8 mouse cellular contexts compared by ENCODE assay signal in genomic region chr11:94148931-94149491, GRCm38 (mm10).
DNase-seq lines count a peak whose midpoint lies in the region; ATAC-seq and TF ChIP-seq lines count a peak whose summit lies in the region.

No protein-coding gene starts in this region.

- TF ChIP-seq EP300 in ES-Bruce4 (IDR thresholded peaks at IDR 0.05; ENCODE audit: insufficient read depth, low read depth, low read length): no peak

- no peak for TF ChIP-seq CTCF in ES-Bruce4 (IDR thresholded peaks at IDR 0.05; ENCODE audit: low read depth, low read length)

- peak overlapping the region; percentile 58 for H3K9ac ChIP-seq in ES-Bruce4 (ENCODE audit: low read depth, poor library complexity, severe bottlenecking)
- H3K9ac ChIP-seq in embryonic facial prominence, embryonic 14.5 days (ENCODE audit: low read depth, low read length): peak overlapping the region; percentile 63
- peak overlapping the region; percentile 76 for H3K9ac ChIP-seq in heart, embryonic 14.5 days (ENCODE audit: low read length)

- H3K4me2 ChIP-seq in embryonic facial prominence, embryonic 14.5 days (ENCODE audit: low read depth, low read length): peak overlapping the region; percentile 96
- H3K4me2 ChIP-seq in heart, embryonic 14.5 days (ENCODE audit: low read length): peak overlapping the region; percentile 96

- 0 out of 2 replicates have a peak overlapping the region, but pooled peaks have one; percentile 16 for H3K27ac ChIP-seq in ES-Bruce4 (ENCODE audit: insufficient read depth, low read length)
- H3K27ac ChIP-seq in embryonic facial prominence, embryonic 14.5 days (replicated peaks; ENCODE audit: low read depth, low read length): no peak overlapping the region; the same call in 1 of the 2 replicates
- no peak overlapping the region; a peak in 1 of 4 replicates for H3K27ac ChIP-seq in heart, embryonic 14.5 days (replicated peaks in 1 of 2; ENCODE audit: control insufficient read depth in 1 of 2, insufficient read depth in 1 of 2, low read depth in 2 of 2, low read length in 2 of 2)

- DNase-seq in adrenal gland, postnatal 14 days: peak; percentile 76
- peak; percentile 32 for DNase-seq in embryonic facial prominence, embryonic 14.5 days (ENCODE audit: low spot score)
- DNase-seq in layer of hippocampus, postnatal 36 days: peak; percentile 64 to 68
- DNase-seq in right cerebral cortex, postnatal 4 days: peak; percentile 72

- WGBS in embryonic facial prominence, embryonic 14.5 days: under 1% methylated on average over 44 of the region's 46 CpGs
- under 1% methylated on average over 46 of the region's 46 CpGs for WGBS in heart, embryonic 14.5 days

- H3K4me1 ChIP-seq in ES-Bruce4 (ENCODE audit: control insufficient read depth, insufficient read depth, low read length): peaks cover 20% of the 10 kb centered on the region
- H3K4me1 ChIP-seq in embryonic facial prominence, embryonic 14.5 days (ENCODE audit: control insufficient read depth, insufficient read depth, low read length): peaks cover 7% of the 10 kb centered on the region; the same call in 1 of the 2 replicates
- H3K4me1 ChIP-seq in heart, embryonic 14.5 days (ENCODE audit: control insufficient read depth in 2 of 2, insufficient read depth in 2 of 2, low read length in 2 of 2): peaks cover 6 to 22% of the 10 kb centered on the region in 2 experiments

- no peaks in the 10 kb centered on the region for H3K36me3 ChIP-seq in ES-Bruce4 (ENCODE audit: control insufficient read depth, insufficient read depth, low read length, poor library complexity, severe bottlenecking)
- no peaks in the 10 kb centered on the region for H3K36me3 ChIP-seq in embryonic facial prominence, embryonic 14.5 days (ENCODE audit: control insufficient read depth, insufficient read depth, low read length)
- no peaks in the 10 kb centered on the region for H3K36me3 ChIP-seq in heart, embryonic 14.5 days (ENCODE audit: control insufficient read depth, insufficient read depth, low read length)

- ATAC-seq in embryonic facial prominence, embryonic 14.5 days (ENCODE audit: low read depth): peak; percentile 57
- ATAC-seq in heart, embryonic 14.5 days (ENCODE audit: insufficient number of reproducible peaks, insufficient read depth, low FRiP score, low read depth): no peak
- peak; percentile 83 for ATAC-seq in megakaryocyte, adult 5-6 weeks (ENCODE audit: poor library complexity, severe bottlenecking)
- no peak for ATAC-seq in inflammation-experienced regulatory T-cells, adult 6 months

- no peak for TF ChIP-seq POLR2A in ES-Bruce4 (IDR thresholded peaks at IDR 0.05; ENCODE audit: insufficient read depth, low read length)

- no peaks in the 10 kb centered on the region for H3K27me3 ChIP-seq in ES-Bruce4 (ENCODE audit: control insufficient read depth, insufficient read depth, low read length, poor library complexity, severe bottlenecking)
- peaks cover 9% of the 10 kb centered on the region for H3K27me3 ChIP-seq in embryonic facial prominence, embryonic 14.5 days (replicated peaks; ENCODE audit: control insufficient read depth, insufficient read depth, low read length)
- H3K27me3 ChIP-seq in heart, embryonic 14.5 days (ENCODE audit: control insufficient read depth, insufficient read depth, low read length): peaks cover 5% of the 10 kb centered on the region; the same call in 1 of the 2 replicates

- H3K9me3 ChIP-seq in ES-Bruce4 (replicated peaks; ENCODE audit: control insufficient read depth, insufficient read depth, low read length, poor library complexity, severe bottlenecking): no peaks in the 10 kb centered on the region
- H3K9me3 ChIP-seq in embryonic facial prominence, embryonic 14.5 days (ENCODE audit: control insufficient read depth, low read length): no peaks in the 10 kb centered on the region
- no peaks in the 10 kb centered on the region for H3K9me3 ChIP-seq in heart, embryonic 14.5 days (ENCODE audit: control insufficient read depth, low read length)

- peak overlapping the region; percentile 34 for H3K4me3 ChIP-seq in ES-Bruce4 (ENCODE audit: low read depth, low read length)
- H3K4me3 ChIP-seq in embryonic facial prominence, embryonic 14.5 days (ENCODE audit: low read depth, low read length): peak overlapping the region; percentile 49
- H3K4me3 ChIP-seq in heart, embryonic 14.5 days (ENCODE audit: control insufficient read depth in 1 of 2, insufficient read depth in 1 of 2, low read depth in 1 of 2, low read length in 2 of 2): peak overlapping the region; percentile 51 to 53

Comparison
In these comparisons a context has a peak if more than half of its experiments do, and no peak if none do; other contexts are left out.
1. ATAC-seq: peak in embryonic facial prominence, embryonic 14.5 days (single experiment) and megakaryocyte, adult 5-6 weeks (single experiment); none in heart, embryonic 14.5 days (single experiment) and inflammation-experienced regulatory T-cells, adult 6 months (single experiment).
2. Peak in every context shown above with its lines, with median percentiles within 50 percentile points of each other: H3K4me3 ChIP-seq, H3K9ac ChIP-seq and DNase-seq.